Mouse (Mus musculus) spleen, postnatal 10 days (tissue): ENCODE measurements around the gene Rps6kb2.

ENCODE experiments used
- DNase-seq, 2 experiments: peaks; one replicate each; pipeline ENCODE4 v3.0.0; 2021 to 2022; ENCODE audit warnings: low spot score in 2 of 2

The Rps6kb2 gene

DNA sequence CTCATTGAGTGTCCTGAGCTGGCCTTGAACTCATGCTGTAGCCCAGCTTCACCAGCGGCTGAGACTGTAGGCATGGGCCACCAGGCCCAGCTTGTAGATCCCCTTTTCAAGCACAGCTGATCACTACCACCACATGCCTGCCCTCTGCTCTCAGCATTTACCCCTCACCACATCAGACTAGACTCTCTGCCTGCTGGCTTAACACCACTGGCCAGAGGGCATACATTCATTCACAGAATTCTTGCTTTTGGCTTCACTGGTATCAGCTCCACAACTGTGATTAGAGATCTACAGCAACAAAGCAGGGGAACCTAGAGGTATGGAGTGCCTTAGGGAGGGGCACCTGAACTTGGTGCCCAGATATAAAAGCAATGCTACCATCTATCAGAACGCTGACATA is 42.7 kb downstream of the Rps6kb2 start:
- no peak for DNase-seq

- no peak for DNase-seq
Measured at GRCm38 (mm10) chr19:4119716-4120487, 43.3 kb downstream of the Rps6kb2 start.

GRCm38 (mm10) chr19:4118350-4118749 is 44.8 kb downstream of the Rps6kb2 start:
- DNase-seq, result no peak

GRCm38 (mm10) chr19:4117006-4117405 is 46.1 kb downstream of the Rps6kb2 start:
- no peak for DNase-seq

DNA sequence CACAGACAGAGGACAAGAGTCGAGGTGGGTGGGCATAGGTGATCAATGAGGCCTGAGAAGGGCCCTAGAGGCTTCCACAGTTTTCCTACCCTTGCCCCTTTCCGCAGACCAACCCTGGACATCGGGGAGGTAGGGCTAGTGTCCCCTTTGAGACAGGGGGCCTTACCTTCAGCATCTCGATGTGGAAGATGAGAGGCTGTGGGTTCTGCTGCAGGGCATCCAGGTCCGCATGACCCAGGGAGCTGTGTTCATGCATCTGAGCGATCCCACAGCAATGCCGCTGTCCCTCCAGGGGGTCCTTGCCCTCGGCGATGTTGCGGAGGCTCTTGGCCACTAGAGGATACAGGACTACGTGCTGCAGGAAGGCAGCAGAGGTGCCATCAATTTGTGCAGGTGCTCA is 47.3 kb downstream of the Rps6kb2 start:
- no peak for DNase-seq

- DNase-seq, result no peak
Measured at GRCm38 (mm10) chr19:4115144-4115543, 48.0 kb downstream of the Rps6kb2 start.

GRCm38 (mm10) chr19:4114551-4114950 is 48.6 kb downstream of the Rps6kb2 start:
- DNase-seq, result no peak

- DNase-seq, result peak in 1 of 2 experiments; percentile 72
Measured at GRCm38 (mm10) chr19:4113806-4114230, 49.3 kb downstream of the Rps6kb2 start.

DNA sequence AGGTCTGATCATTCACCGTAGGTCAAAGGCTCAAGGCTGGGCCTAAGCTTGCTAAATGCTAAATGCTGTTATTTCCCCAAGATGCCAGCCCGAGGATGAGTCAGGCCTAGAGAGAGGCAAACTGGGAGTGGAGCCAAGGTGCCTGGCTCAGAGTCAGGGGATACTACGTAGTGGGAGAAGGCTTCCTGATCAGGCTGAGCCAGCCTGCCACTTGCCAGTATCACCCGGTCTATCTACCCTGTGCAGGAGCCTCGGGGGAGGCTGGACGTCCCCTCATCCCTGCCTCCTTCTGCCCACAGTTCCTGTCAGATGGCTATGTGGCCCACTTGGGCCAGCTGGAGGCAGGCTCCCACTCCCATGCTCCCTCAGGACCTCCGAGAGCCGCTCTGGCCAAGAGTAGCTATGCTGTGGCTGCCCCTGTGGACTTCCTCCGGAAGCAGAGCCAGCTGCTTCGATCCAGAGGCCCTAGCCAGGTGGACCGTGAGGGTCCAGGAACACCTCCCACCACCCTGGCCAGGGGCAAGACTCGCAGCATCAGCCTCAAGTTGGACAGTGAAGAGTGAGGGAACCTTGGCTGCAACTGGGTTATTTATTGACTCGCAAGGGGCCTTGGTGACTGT is 49.9 kb downstream of the Rps6kb2 start:
- peak; percentile 85 to 93 for DNase-seq

GRCm38 (mm10) chr19:4112063-4112960 is 50.8 kb downstream of the Rps6kb2 start:
- DNase-seq, result no peak

DNA sequence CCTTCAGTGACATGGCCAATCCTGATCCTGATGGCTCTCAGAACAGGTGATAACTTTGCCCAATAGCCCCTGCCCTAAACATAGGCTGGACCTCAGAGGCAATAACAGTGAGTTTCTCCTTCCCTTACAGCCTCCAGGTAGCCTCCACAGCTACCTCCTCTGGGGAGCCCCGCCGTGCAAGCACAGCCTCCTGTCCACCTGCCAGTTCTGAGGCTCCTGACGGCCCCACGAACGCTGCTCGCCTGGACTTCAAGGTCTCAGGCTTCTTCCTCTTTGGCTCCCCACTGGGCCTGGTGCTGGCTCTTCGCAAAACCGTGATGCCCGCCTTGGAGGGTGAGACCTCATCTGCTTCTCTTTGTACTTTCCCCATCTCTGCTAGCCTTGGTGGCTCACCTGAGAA is 54.6 kb downstream of the Rps6kb2 start:
- no peak for DNase-seq

GRCm38 (mm10) chr19:4106654-4107053 is 56.5 kb downstream of the Rps6kb2 start:
- no peak for DNase-seq

GRCm38 (mm10) chr19:4104675-4105194 is 58.4 kb downstream of the Rps6kb2 start:
- no peak for DNase-seq
